Mouse (Mus musculus): Measurements from ENCODE around the gene Fam24b. TPM values are rescaled to one million over a fixed set of nuclear protein-coding genes. Genes with fewer than 3 reads are reported as not detected.

The Fam24b gene
- polyA plus RNA-seq, 1 experiment from 2014 or later = not detected

DNA sequence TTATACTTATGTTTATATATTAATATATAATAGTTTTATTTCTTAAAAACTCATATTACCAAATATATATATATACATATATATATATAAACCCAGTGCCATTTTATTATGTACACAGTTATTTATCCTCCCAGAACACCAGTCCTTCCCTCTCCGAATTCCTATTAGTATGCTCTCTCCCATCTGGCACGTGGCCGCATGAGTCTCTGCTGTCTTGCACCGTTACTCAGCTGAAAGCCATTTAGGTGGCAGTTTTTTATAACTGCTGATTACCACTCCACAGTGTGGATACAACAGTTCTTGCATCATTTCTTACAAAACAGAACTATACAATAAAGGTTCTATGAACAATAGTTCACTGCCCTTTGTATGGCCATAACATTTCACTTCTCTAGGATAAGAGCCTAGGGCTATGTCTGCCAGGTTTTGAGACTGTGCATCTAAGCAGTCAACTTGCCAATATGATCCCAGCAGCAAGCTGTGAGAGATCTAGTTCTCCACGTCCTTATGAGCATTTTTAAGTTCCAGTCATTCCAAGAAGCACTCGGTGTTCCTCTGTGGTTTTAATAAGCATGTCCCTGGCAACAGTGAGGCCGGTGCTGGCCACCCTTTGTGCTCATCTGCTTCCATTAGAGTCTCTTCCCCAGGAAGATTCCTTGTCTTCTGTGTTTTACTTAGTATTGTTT lies 16.7 kb upstream of the Fam24b start:
- Histone ChIP-seq H3K4me2 (replicated peaks) (no peak overlapping the region), H3K4me3 (replicated peaks; ENCODE audit: low read length) (no peak overlapping the region), H3K36me3 (replicated peaks; ENCODE audit: control insufficient read depth, insufficient read depth) (peaks cover 71% of the 10 kb centered on the region), H3K9ac (no peak overlapping the region), H3K27me3 (ENCODE audit: control insufficient read depth, insufficient read depth, low read length) (no peaks in the 10 kb centered on the region), H3K9me3 (ENCODE audit: control insufficient read depth, low read length) (no peaks in the 10 kb centered on the region), H3K4me1 (replicated peaks; ENCODE audit: control insufficient read depth, insufficient read depth, low read length) (no peaks in the 10 kb centered on the region), H3K27ac (no peak overlapping the region)
- WGBS = 63% methylated on average over 7 of the region's 7 CpGs
- DNase-seq (ENCODE audit: low spot score) (no peak), ATAC-seq (ENCODE audit: low FRiP score) (no peak)

DNA sequence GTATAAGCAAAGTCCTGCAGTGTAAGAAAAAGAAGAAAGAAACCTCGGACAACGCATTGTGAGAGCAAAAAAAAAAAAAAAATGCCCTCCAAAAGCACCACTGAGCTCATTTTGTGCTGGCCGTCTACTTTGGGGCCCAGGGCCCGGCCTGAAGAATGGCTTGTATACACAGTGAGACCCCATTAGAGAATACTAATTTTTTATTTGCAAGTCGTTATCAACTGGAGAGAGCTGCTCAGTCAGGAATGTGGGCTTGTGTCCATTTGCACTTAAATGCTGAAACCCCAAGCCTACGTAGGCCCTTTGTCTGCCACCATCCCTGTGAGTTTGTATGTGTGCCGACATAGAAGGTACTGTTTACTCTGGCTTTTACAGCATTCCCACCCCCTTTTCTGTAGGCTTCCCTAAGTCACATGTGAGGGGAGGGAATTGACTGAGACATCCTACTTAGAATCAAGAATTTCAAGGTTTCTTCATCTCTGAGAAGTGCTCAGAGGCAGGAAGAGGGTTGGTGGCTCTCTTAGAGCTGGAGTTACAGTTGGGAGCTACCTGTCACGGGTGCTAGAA lies 8.3 kb upstream of the Fam24b start:
- no peak for DNase-seq (ENCODE audit: low spot score)

DNA sequence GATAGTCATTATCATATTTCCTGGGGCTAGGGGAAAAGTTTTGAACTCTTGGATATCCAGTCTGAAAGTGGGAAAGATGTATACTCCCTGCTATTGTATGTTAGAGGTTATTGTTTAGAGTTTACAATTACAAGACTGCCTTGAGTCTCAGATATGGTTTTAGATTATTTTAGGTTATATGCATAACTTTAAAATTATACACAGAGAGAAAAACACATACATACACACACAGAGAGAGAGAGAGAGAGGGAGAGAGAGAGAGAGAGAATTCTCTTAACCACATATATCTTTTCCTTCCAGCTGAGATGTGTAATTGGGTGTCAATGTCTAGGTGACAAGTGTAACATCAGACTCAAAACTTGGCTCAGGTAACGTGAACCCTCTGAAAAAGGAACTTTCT lies 4.2 kb upstream of the Fam24b start, which contains the start of gene Fam24a:
Gene Fam24a (plus strand): TSS at position 301 of the 400 bp plus-strand sequence.
- Histone ChIP-seq H3K27me3 (ENCODE audit: control insufficient read depth, insufficient read depth, low read length) (no peaks in the 10 kb centered on the region), H3K4me1 (replicated peaks; ENCODE audit: control insufficient read depth, insufficient read depth, low read length) (no peaks in the 10 kb centered on the region), H3K27ac (no peak within 1 kb of the TSS), H3K36me3 (replicated peaks; ENCODE audit: control insufficient read depth, insufficient read depth) (no peaks in the 10 kb centered on the region), H3K9me3 (ENCODE audit: control insufficient read depth, low read length) (no peaks in the 10 kb centered on the region), H3K9ac (no peak within 1 kb of the TSS), H3K4me3 (replicated peaks; ENCODE audit: low read length) (no peak within 1 kb of the TSS), H3K4me2 (replicated peaks) (no peak within 1 kb of the TSS)
- 67% methylated on average over 1 of the region's 1 CpGs for WGBS
- DNase-seq (ENCODE audit: low spot score) = no peak
- no peak for ATAC-seq (ENCODE audit: low FRiP score)

More for the DNA sequence above, 8.3 kb upstream of the Fam24b start:
- Histone ChIP-seq H3K4me2 (replicated peaks) (no peak overlapping the region), H3K27me3 (ENCODE audit: control insufficient read depth, insufficient read depth, low read length) (no peaks in the 10 kb centered on the region), H3K4me1 (replicated peaks; ENCODE audit: control insufficient read depth, insufficient read depth, low read length) (no peaks in the 10 kb centered on the region), H3K9me3 (ENCODE audit: control insufficient read depth, low read length) (no peaks in the 10 kb centered on the region), H3K9ac (no peak overlapping the region), H3K27ac (0 out of 2 replicates have a peak overlapping the region, but pooled peaks have one; percentile 43), H3K36me3 (replicated peaks; ENCODE audit: control insufficient read depth, insufficient read depth) (peaks cover 26% of the 10 kb centered on the region), H3K4me3 (replicated peaks; ENCODE audit: low read length) (no peak overlapping the region)
- no peak; the same call in 1 of the 2 replicates for ATAC-seq (ENCODE audit: low FRiP score)
- WGBS = 38% methylated on average over 8 of the region's 8 CpGs

DNA sequence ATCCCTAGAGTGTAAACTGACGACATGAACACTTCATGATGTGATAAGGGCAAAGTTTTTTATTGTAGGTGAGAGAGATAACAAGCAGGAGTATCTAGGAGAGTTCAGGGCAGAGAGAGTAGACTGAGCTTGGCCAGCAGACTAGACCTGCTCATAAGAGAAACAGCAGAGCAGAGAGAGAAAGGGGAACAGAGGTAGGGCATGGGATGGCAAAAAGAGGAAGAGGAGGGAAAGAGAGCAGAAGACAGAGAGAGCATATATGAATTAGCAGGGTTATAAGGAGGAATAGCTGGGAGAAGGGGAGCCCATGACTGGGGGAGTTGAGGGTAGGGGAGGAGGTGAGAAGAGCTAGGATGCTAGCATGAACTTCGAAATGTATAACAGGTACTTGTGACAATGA lies 2.4 kb upstream of the Fam24b start:
- 89% methylated on average over 2 of the region's 2 CpGs for WGBS
- Histone ChIP-seq H3K9me3 (ENCODE audit: control insufficient read depth, low read length) (no peaks in the 10 kb centered on the region), H3K4me1 (replicated peaks; ENCODE audit: control insufficient read depth, insufficient read depth, low read length) (no peaks in the 10 kb centered on the region), H3K36me3 (replicated peaks; ENCODE audit: control insufficient read depth, insufficient read depth) (no peaks in the 10 kb centered on the region), H3K4me3 (replicated peaks; ENCODE audit: low read length) (no peak overlapping the region), H3K9ac (no peak overlapping the region), H3K27me3 (ENCODE audit: control insufficient read depth, insufficient read depth, low read length) (no peaks in the 10 kb centered on the region), H3K27ac (no peak overlapping the region), H3K4me2 (replicated peaks) (no peak overlapping the region)
- DNase-seq (ENCODE audit: low spot score) (no peak), ATAC-seq (ENCODE audit: low FRiP score) (no peak)

DNA sequence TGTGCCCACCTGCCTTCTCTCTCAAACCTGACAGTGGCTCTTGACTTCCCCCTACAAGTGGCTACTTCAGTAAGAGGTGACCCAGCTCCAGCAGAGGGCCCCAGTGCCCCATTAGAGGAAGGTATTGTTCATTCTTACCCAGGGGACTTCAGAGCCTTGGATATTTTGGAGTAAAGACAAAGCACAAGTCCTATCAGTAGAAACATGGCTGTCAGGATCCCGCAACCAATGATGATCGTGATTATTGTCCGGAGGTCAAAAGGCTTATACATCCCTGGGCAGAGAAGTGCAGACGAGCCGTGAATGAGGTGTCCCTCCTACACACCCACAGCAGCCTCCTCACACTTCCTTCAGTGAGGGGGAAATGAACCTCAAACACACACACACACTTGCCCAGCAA lies 2.3 kb downstream of the Fam24b start:
- no peak overlapping the region for H3K9ac ChIP-seq
- ATAC-seq (ENCODE audit: low FRiP score) = no peak
- 89% methylated on average over 5 of the region's 5 CpGs for WGBS

GRCm38 (mm10) chr7:131322192-131322591 lies 7.1 kb downstream of the Fam24b start, which contains the start of gene Cuzd1:
TSS of gene Cuzd1 (minus strand) at chr7:131322292.
- 86% methylated on average over 2 of the region's 2 CpGs for WGBS

More for the DNA sequence above, 2.3 kb downstream of the Fam24b start:
- no peak overlapping the region for H3K4me3 ChIP-seq (replicated peaks; ENCODE audit: low read length)
- no peak overlapping the region for H3K27ac ChIP-seq
- H3K4me2 ChIP-seq (replicated peaks) = no peak overlapping the region
- no peaks in the 10 kb centered on the region for H3K27me3 ChIP-seq (ENCODE audit: control insufficient read depth, insufficient read depth, low read length)
- H3K4me1 ChIP-seq (replicated peaks; ENCODE audit: control insufficient read depth, insufficient read depth, low read length) = no peaks in the 10 kb centered on the region
- H3K36me3 ChIP-seq (replicated peaks; ENCODE audit: control insufficient read depth, insufficient read depth) = no peaks in the 10 kb centered on the region
- H3K9me3 ChIP-seq (ENCODE audit: control insufficient read depth, low read length) = no peaks in the 10 kb centered on the region
- no peak for DNase-seq (ENCODE audit: low spot score)

DNA sequence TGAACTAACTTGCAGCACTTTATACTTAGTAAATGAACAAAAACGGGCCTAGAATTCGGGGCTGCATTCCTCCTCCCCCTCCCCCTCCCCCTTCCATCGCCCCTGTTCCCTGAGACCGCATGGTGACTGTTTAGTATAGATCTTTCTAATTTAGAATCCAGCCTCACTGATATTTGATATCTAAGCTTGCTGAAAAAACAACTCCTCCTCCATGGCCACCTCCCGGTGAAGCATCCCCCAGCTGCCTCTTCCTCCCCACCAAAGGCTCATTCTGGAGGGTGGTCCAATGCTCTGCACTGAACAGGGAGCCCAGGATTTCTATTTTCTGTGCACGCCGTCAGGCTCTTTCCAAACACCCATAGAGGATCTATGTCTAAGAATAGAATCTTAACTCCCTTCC lies 11.0 kb downstream of the Fam24b start:
- Histone ChIP-seq H3K9me3 (ENCODE audit: control insufficient read depth, low read length) (no peaks in the 10 kb centered on the region), H3K27ac (no peak overlapping the region), H3K4me2 (replicated peaks) (no peak overlapping the region), H3K4me3 (replicated peaks; ENCODE audit: low read length) (no peak overlapping the region), H3K9ac (no peak overlapping the region), H3K4me1 (replicated peaks; ENCODE audit: control insufficient read depth, insufficient read depth, low read length) (no peaks in the 10 kb centered on the region), H3K27me3 (ENCODE audit: control insufficient read depth, insufficient read depth, low read length) (no peaks in the 10 kb centered on the region), H3K36me3 (replicated peaks; ENCODE audit: control insufficient read depth, insufficient read depth) (no peaks in the 10 kb centered on the region)
- DNase-seq (ENCODE audit: low spot score) (no peak), ATAC-seq (ENCODE audit: low FRiP score) (no peak)
- 86% methylated on average over 5 of the region's 7 CpGs for WGBS

More at GRCm38 (mm10) chr7:131322192-131322591, 7.1 kb downstream of the Fam24b start, which contains the start of gene Cuzd1:
- no peak within 1 kb of the TSS for H3K4me2 ChIP-seq (replicated peaks)
- no peak within 1 kb of the TSS for H3K27ac ChIP-seq
- ATAC-seq (ENCODE audit: low FRiP score) = no peak
- H3K9me3 ChIP-seq (ENCODE audit: control insufficient read depth, low read length) = no peaks in the 10 kb centered on the region
- DNase-seq (ENCODE audit: low spot score) = no peak
- H3K4me3 ChIP-seq (replicated peaks; ENCODE audit: low read length) = no peak within 1 kb of the TSS
- no peak within 1 kb of the TSS for H3K9ac ChIP-seq
- no peaks in the 10 kb centered on the region for H3K36me3 ChIP-seq (replicated peaks; ENCODE audit: control insufficient read depth, insufficient read depth)
- H3K27me3 ChIP-seq (ENCODE audit: control insufficient read depth, insufficient read depth, low read length) = no peaks in the 10 kb centered on the region
- H3K4me1 ChIP-seq (replicated peaks; ENCODE audit: control insufficient read depth, insufficient read depth, low read length) = no peaks in the 10 kb centered on the region

DNA sequence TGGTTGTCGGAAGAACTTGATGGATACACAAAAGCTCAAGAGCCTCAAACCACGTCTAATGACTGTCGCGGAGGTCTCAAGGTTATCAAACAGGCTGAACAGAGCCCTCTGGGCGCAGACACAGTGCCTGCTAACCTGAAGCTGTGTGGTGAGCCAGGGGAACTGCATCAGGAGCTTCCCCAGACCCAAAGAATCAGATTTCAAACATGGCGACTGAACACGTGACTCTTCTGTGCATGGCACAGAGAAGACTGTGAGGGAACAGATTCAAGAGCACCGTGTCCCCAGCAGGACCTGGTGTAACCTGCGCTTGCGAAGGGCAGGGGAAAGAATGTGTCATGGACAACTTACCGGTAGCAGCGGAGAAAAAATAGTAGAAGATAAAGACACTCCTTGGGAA lies 11.7 kb downstream of the Fam24b start:
- Histone ChIP-seq H3K9ac (no peak overlapping the region), H3K9me3 (ENCODE audit: control insufficient read depth, low read length) (no peaks in the 10 kb centered on the region), H3K27ac (no peak overlapping the region), H3K4me3 (replicated peaks; ENCODE audit: low read length) (no peak overlapping the region), H3K4me1 (replicated peaks; ENCODE audit: control insufficient read depth, insufficient read depth, low read length) (no peaks in the 10 kb centered on the region), H3K27me3 (ENCODE audit: control insufficient read depth, insufficient read depth, low read length) (no peaks in the 10 kb centered on the region), H3K4me2 (replicated peaks) (no peak overlapping the region), H3K36me3 (replicated peaks; ENCODE audit: control insufficient read depth, insufficient read depth) (no peaks in the 10 kb centered on the region)
- DNase-seq (ENCODE audit: low spot score) (no peak), ATAC-seq (ENCODE audit: low FRiP score) (no peak)
- WGBS = 77% methylated on average over 12 of the region's 12 CpGs

- Histone ChIP-seq H3K9ac (no peak overlapping the region), H3K9me3 (ENCODE audit: control insufficient read depth, low read length) (no peaks in the 10 kb centered on the region), H3K4me2 (replicated peaks) (no peak overlapping the region), H3K36me3 (replicated peaks; ENCODE audit: control insufficient read depth, insufficient read depth) (no peaks in the 10 kb centered on the region), H3K27ac (no peak overlapping the region), H3K27me3 (ENCODE audit: control insufficient read depth, insufficient read depth, low read length) (no peaks in the 10 kb centered on the region), H3K4me3 (replicated peaks; ENCODE audit: low read length) (no peak overlapping the region), H3K4me1 (replicated peaks; ENCODE audit: control insufficient read depth, insufficient read depth, low read length) (no peaks in the 10 kb centered on the region)
- ATAC-seq (ENCODE audit: low FRiP score) = no peak
- WGBS = 85% methylated on average over 7 of the region's 7 CpGs
- DNase-seq (ENCODE audit: low spot score) = no peak
These were observed 14.8 kb downstream of the Fam24b start for GRCm38 (mm10) chr7:131314493-131314892.

Measured in hindbrain, embryonic 14.5 days (tissue).